Mouse (Mus musculus) forebrain, embryonic 10.5 days (tissue): ENCODE results near the gene Sorcs3. TPM values are rescaled to one million over a fixed set of nuclear protein-coding genes. Genes with fewer than 3 reads are reported as not detected.

Experiments used
- DNase-seq: peaks from one replicate; pipeline ENCODE4 v3.0.0-alpha.2; 2017; ENCODE audit warnings: low spot score; ENCODE audit errors: extremely low spot score
- H3K27ac ChIP-seq: fragments of 300-500 bp; sonication (generic); 2 replicates; pipeline ENCODE4 v1.5.1; 2016; ENCODE audit warnings: mild to moderate bottlenecking
- H3K27me3 ChIP-seq: fragments of 300-500 bp; sonication (generic); 2 replicates; pipeline ENCODE4 v1.6.1; 2016; ENCODE audit warnings: mild to moderate bottlenecking; ENCODE audit not compliant: poor library complexity, severe bottlenecking
- H3K36me3 ChIP-seq: fragments of 300-500 bp; sonication (generic); replicated peaks from 2 replicates; pipeline ENCODE4 v1.6.1; 2016; ENCODE audit warnings: mild to moderate bottlenecking, moderate library complexity
- H3K4me1 ChIP-seq: fragments of 300-500 bp; sonication (generic); 2 replicates; pipeline ENCODE4 v1.6.1; 2016
- H3K4me3 ChIP-seq: fragments of 300-500 bp; sonication (generic); 2 replicates; pipeline ENCODE4 v1.5.1; 2016; ENCODE audit warnings: mild to moderate bottlenecking, moderate library complexity
- H3K9me3 ChIP-seq: fragments of 300-500 bp; sonication (generic); 2 replicates; pipeline ENCODE4 v1.6.1; 2016; ENCODE audit warnings: mild to moderate bottlenecking, moderate library complexity
- WGBS: fragments of 180-500 bp; shearing (Covaris S2); methylation state at CpG from one replicate; pipeline ENCODE4 v1.1.7; 2016; 5-methylcytosine and 5-hydroxymethylcytosine counted together
- polyA plus RNA-seq: library from polyadenylated mRNA; unstranded; fragments of >200 nt; fragmentation: Nextera tagmentation; extraction: Ambion mirVana; gene quantifications from 2 replicates; pipeline ENCODE4 v1.2.1, GENCODE M21; 2016

Sorcs3 gene
- polyA plus RNA-seq, 1 experiment from 2014 or later: 0.71 TPM

GRCm38 (mm10) chr19:48706267-48706923 is 500.6 kb downstream of the Sorcs3 start:
- H3K36me3 ChIP-seq: no peaks in the 10 kb centered on the region
- DNase-seq: no peak
- no peaks in the 10 kb centered on the region for H3K9me3 ChIP-seq
- H3K4me1 ChIP-seq: peaks cover 14% of the 10 kb centered on the region
- 25% methylated on average over 1 of the region's 1 CpGs for WGBS
- no peak overlapping the region for H3K4me3 ChIP-seq
- no peaks in the 10 kb centered on the region for H3K27me3 ChIP-seq
- no peak overlapping the region for H3K27ac ChIP-seq

GRCm38 (mm10) chr19:48706924-48707320 is 501.1 kb downstream of the Sorcs3 start:
- H3K4me1 ChIP-seq: peaks cover 14% of the 10 kb centered on the region
- H3K9me3 ChIP-seq: no peaks in the 10 kb centered on the region
- DNase-seq: no peak
- H3K27me3 ChIP-seq: no peaks in the 10 kb centered on the region
- H3K36me3 ChIP-seq: no peaks in the 10 kb centered on the region
- 92% methylated on average over 1 of the region's 1 CpGs for WGBS
- H3K27ac ChIP-seq: no peak overlapping the region
- H3K4me3 ChIP-seq: no peak overlapping the region

GRCm38 (mm10) chr19:48725851-48726419 is 520.1 kb downstream of the Sorcs3 start:
- WGBS: 43% methylated on average over 6 of the region's 6 CpGs
- H3K27me3 ChIP-seq: peaks cover 13% of the 10 kb centered on the region
- H3K27ac ChIP-seq: no peak overlapping the region
- no peak overlapping the region for H3K4me3 ChIP-seq
- peaks cover 30% of the 10 kb centered on the region for H3K4me1 ChIP-seq
- DNase-seq: no peak
- H3K36me3 ChIP-seq: no peaks in the 10 kb centered on the region
- no peaks in the 10 kb centered on the region for H3K9me3 ChIP-seq

- DNase-seq: no peak
- 40% methylated on average over 3 of the region's 3 CpGs for WGBS
- Histone ChIP-seq H3K27ac (no peak overlapping the region), H3K9me3 (no peaks in the 10 kb centered on the region), H3K36me3 (no peaks in the 10 kb centered on the region), H3K27me3 (peaks cover 18% of the 10 kb centered on the region), H3K4me3 (no peak overlapping the region), H3K4me1 (peaks cover 38% of the 10 kb centered on the region)
Measured at GRCm38 (mm10) chr19:48727048-48727447, 521.2 kb downstream of the Sorcs3 start.

GRCm38 (mm10) chr19:48727601-48728000 is 521.8 kb downstream of the Sorcs3 start:
- Histone ChIP-seq H3K36me3 (no peaks in the 10 kb centered on the region), H3K4me3 (no peak overlapping the region), H3K9me3 (no peaks in the 10 kb centered on the region), H3K4me1 (peaks cover 38% of the 10 kb centered on the region), H3K27ac (no peak overlapping the region), H3K27me3 (peaks cover 20% of the 10 kb centered on the region)
- 94% methylated on average over 5 of the region's 5 CpGs for WGBS
- no peak for DNase-seq

GRCm38 (mm10) chr19:48731731-48732130 is 525.9 kb downstream of the Sorcs3 start:
- WGBS: 76% methylated on average over 10 of the region's 10 CpGs
- Histone ChIP-seq H3K4me1 (peaks cover 49% of the 10 kb centered on the region), H3K36me3 (no peaks in the 10 kb centered on the region), H3K27ac (no peak overlapping the region), H3K9me3 (no peaks in the 10 kb centered on the region), H3K4me3 (no peak overlapping the region), H3K27me3 (peaks cover 43% of the 10 kb centered on the region)
- no peak for DNase-seq

GRCm38 (mm10) chr19:48734370-48734769 is 528.5 kb downstream of the Sorcs3 start:
- no peak overlapping the region for H3K4me3 ChIP-seq
- DNase-seq: peak; percentile 42
- H3K9me3 ChIP-seq: no peaks in the 10 kb centered on the region
- peaks cover 49% of the 10 kb centered on the region for H3K27me3 ChIP-seq
- peaks cover 43% of the 10 kb centered on the region for H3K4me1 ChIP-seq
- H3K36me3 ChIP-seq: no peaks in the 10 kb centered on the region
- 31% methylated on average over 4 of the region's 4 CpGs for WGBS
- no peak overlapping the region for H3K27ac ChIP-seq

- 20% methylated on average over 2 of the region's 2 CpGs for WGBS
- Histone ChIP-seq H3K4me3 (no peak overlapping the region), H3K27me3 (peaks cover 62% of the 10 kb centered on the region), H3K9me3 (no peaks in the 10 kb centered on the region), H3K4me1 (peaks cover 32% of the 10 kb centered on the region), H3K36me3 (no peaks in the 10 kb centered on the region), H3K27ac (no peak overlapping the region)
- DNase-seq: no peak
Measured at GRCm38 (mm10) chr19:48737554-48737953, 531.7 kb downstream of the Sorcs3 start.

- Histone ChIP-seq H3K27ac (no peak overlapping the region), H3K27me3 (no peaks in the 10 kb centered on the region), H3K36me3 (no peaks in the 10 kb centered on the region), H3K4me3 (no peak overlapping the region), H3K9me3 (no peaks in the 10 kb centered on the region), H3K4me1 (no peaks in the 10 kb centered on the region)
- 89% methylated on average over 9 of the region's 9 CpGs for WGBS
- DNase-seq: no peak
Measured at GRCm38 (mm10) chr19:48755156-48755555, 549.3 kb downstream of the Sorcs3 start.

GRCm38 (mm10) chr19:48756831-48757230 is 551.0 kb downstream of the Sorcs3 start:
- Histone ChIP-seq H3K9me3 (no peaks in the 10 kb centered on the region), H3K36me3 (no peaks in the 10 kb centered on the region), H3K4me3 (no peak overlapping the region), H3K27me3 (no peaks in the 10 kb centered on the region), H3K27ac (no peak overlapping the region), H3K4me1 (no peaks in the 10 kb centered on the region)
- 86% methylated on average over 6 of the region's 6 CpGs for WGBS
- no peak for DNase-seq

- no peak overlapping the region for H3K4me3 ChIP-seq
- no peaks in the 10 kb centered on the region for H3K9me3 ChIP-seq
- no peaks in the 10 kb centered on the region for H3K27me3 ChIP-seq
- H3K4me1 ChIP-seq: 0 out of 2 replicates have a peak, but pooled peaks cover 3% of the 10 kb centered on the region
- 96% methylated on average over 2 of the region's 2 CpGs for WGBS
- no peak overlapping the region for H3K27ac ChIP-seq
- DNase-seq: no peak
- no peaks in the 10 kb centered on the region for H3K36me3 ChIP-seq
Measured at GRCm38 (mm10) chr19:48766524-48766923, 560.7 kb downstream of the Sorcs3 start.

GRCm38 (mm10) chr19:48771565-48771964 is 565.7 kb downstream of the Sorcs3 start:
- no peak overlapping the region for H3K27ac ChIP-seq
- peaks cover under 1% of the 10 kb centered on the region; the same call in 1 of the 2 replicates for H3K9me3 ChIP-seq
- WGBS: 59% methylated on average over 2 of the region's 2 CpGs
- H3K4me3 ChIP-seq: no peak overlapping the region
- H3K36me3 ChIP-seq: no peaks in the 10 kb centered on the region
- DNase-seq: no peak
- H3K4me1 ChIP-seq: no peaks in the 10 kb centered on the region
- no peaks in the 10 kb centered on the region for H3K27me3 ChIP-seq

GRCm38 (mm10) chr19:48779095-48779765 is 573.4 kb downstream of the Sorcs3 start:
- H3K9me3 ChIP-seq: peaks cover 4% of the 10 kb centered on the region; the same call in 1 of the 2 replicates
- WGBS: 91% methylated on average over 3 of the region's 3 CpGs
- peaks cover 45% of the 10 kb centered on the region for H3K27me3 ChIP-seq

More at GRCm38 (mm10) chr19:48779095-48779765, 573.4 kb downstream of the Sorcs3 start:
- Histone ChIP-seq H3K4me3 (no peak overlapping the region), H3K27ac (no peak overlapping the region), H3K4me1 (peaks cover 8% of the 10 kb centered on the region), H3K36me3 (no peaks in the 10 kb centered on the region)
- no peak for DNase-seq
